Mouse (Mus musculus) hindbrain, postnatal 0 days (tissue): ENCODE measurements around the gene B4galt3. TPM values are rescaled to one million over a fixed set of nuclear protein-coding genes. Genes with fewer than 3 reads are reported as not detected.

ENCODE experiments used
- ATAC-seq: fragments of 200-750 bp; cut with Nextera tagmentation; 2 replicates; pipeline ENCODE4 v1.8.0; 2017; ENCODE audit warnings: mild to moderate bottlenecking, moderate TSS enrichment, moderate library complexity
- DNase-seq: peaks from one replicate; pipeline ENCODE4 v3.0.0-alpha.2; 2015; ENCODE audit warnings: low spot score
- H3K27ac ChIP-seq: fragments of 300-500 bp; sonication (generic); 2 replicates; pipeline ENCODE4 v1.5.1; 2014; ENCODE audit warnings: mild to moderate bottlenecking
- H3K27me3 ChIP-seq: fragments of 300-500 bp; sonication (generic); 2 replicates; pipeline ENCODE4 v1.6.1; 2014; ENCODE audit warnings: low read length, mixed read lengths; ENCODE audit not compliant: insufficient read depth
- H3K36me3 ChIP-seq: fragments of 300-500 bp; sonication (generic); 2 replicates; pipeline ENCODE4 v1.6.1; 2014; ENCODE audit warnings: low read length, mixed read lengths; ENCODE audit not compliant: insufficient read depth
- H3K4me1 ChIP-seq: fragments of 300-500 bp; sonication (generic); 2 replicates; pipeline ENCODE4 v1.6.1; 2014; ENCODE audit warnings: antibody characterized with exemption, low read length, mixed read lengths; ENCODE audit not compliant: insufficient read depth
- H3K4me2 ChIP-seq: fragments of 300-500 bp; sonication (generic); 2 replicates; pipeline ENCODE4 v1.6.1; 2014; ENCODE audit warnings: low read depth, mild to moderate bottlenecking, low read length, moderate library complexity, mixed read lengths
- H3K4me3 ChIP-seq: fragments of 300-500 bp; sonication (generic); 2 replicates; pipeline ENCODE4 v1.5.1; 2014; ENCODE audit warnings: low read length
- H3K9ac ChIP-seq: fragments of 300-500 bp; sonication (generic); replicated peaks from 2 replicates; pipeline ENCODE4 v1.6.1; 2014; ENCODE audit warnings: mild to moderate bottlenecking, low read length, moderate library complexity, mixed read lengths
- H3K9me3 ChIP-seq: fragments of 300-500 bp; sonication (generic); 2 replicates; pipeline ENCODE4 v1.6.1; 2016; ENCODE audit warnings: low read length, mixed read lengths
- CTCF ChIP-seq: IDR thresholded peaks from 2 replicates; pipeline ENCODE4 v1.5.1; 2016; ENCODE audit warnings: antibody characterized with exemption, control low read depth, low read depth
- WGBS: fragments of 180-500 bp; shearing (Covaris S2); extraction: QIAGEN DNeasy Blood & Tissue Kit; methylation state at CpG from one replicate; pipeline ENCODE4 v1.1.7; 2014; 5-methylcytosine and 5-hydroxymethylcytosine counted together
- polyA plus RNA-seq: library from polyadenylated mRNA; unstranded; fragments of >200 nt; fragmentation: Nextera tagmentation; extraction: Ambion mirVana; gene quantifications from 2 replicates; pipeline ENCODE4 v1.2.1, GENCODE M21; 2015
- total RNA-seq: library from RNA; depleted of rRNA; stranded (reverse); fragments of >200 nt; gene quantifications from 2 replicates; pipeline ENCODE4 v1.2.3, GENCODE M21; 2014

Gene B4galt3
- total and polyA plus RNA-seq, 2 experiments from 2014 or later: 80.5 to 91.9 TPM

GRCm38 (mm10) chr1:171223796-171224195, 46.3 kb upstream of the B4galt3 start:
- Histone ChIP-seq H3K4me3 (no peak overlapping the region), H3K4me2 (no peak overlapping the region), H3K27me3 (no peaks in the 10 kb centered on the region), H3K4me1 (peaks cover 7% of the 10 kb centered on the region; the same call in 1 of the 2 replicates), H3K9ac (no peak overlapping the region), H3K36me3 (peaks cover 12% of the 10 kb centered on the region; the same call in 1 of the 2 replicates), H3K9me3 (no peaks in the 10 kb centered on the region), H3K27ac (no peak overlapping the region)
- no peak for DNase-seq
- no peak for TF ChIP-seq CTCF
- 95% methylated on average over 2 of the region's 2 CpGs for WGBS
- no peak for ATAC-seq

DNA sequence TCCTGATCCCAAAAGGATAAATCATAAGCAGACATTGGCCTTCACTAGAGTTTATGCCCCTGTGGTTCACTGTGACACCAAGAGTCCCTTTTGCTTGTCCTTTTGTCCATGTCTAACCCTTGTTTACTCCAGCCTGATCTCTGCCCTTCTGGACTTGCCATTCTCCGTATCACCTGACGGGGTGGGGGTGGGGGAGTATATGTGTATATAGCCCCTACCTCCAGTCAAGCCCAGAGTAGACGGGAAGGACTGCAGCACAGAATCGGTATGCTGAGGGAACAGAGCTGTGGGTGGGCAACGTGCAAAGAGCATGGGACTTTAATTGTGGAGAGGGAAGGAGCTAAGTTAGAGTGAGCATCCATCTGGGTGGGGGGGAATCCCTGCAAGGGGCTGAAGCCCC, 45.3 kb upstream of the B4galt3 start, which contains the start of gene Apoa2:
Apoa2 (plus strand) TSS at position 198 of the 400 bp plus-strand sequence.
- TF ChIP-seq CTCF: no peak
- Histone ChIP-seq H3K9ac (no peak within 1 kb of the TSS), H3K4me3 (no peak within 1 kb of the TSS), H3K36me3 (peaks cover 2% of the 10 kb centered on the region; the same call in 1 of the 2 replicates), H3K27me3 (no peaks in the 10 kb centered on the region), H3K9me3 (no peaks in the 10 kb centered on the region), H3K4me1 (peaks cover 7% of the 10 kb centered on the region; the same call in 1 of the 2 replicates), H3K27ac (no peak within 1 kb of the TSS), H3K4me2 (no peak within 1 kb of the TSS)
- DNase-seq (no peak), ATAC-seq (no peak)
- 82% methylated on average over 5 of the region's 5 CpGs for WGBS

GRCm38 (mm10) chr1:171226780-171227179, 43.3 kb upstream of the B4galt3 start:
- Histone ChIP-seq H3K9me3 (no peaks in the 10 kb centered on the region), H3K4me1 (no peaks in the 10 kb centered on the region), H3K9ac (no peak overlapping the region), H3K27ac (no peak overlapping the region), H3K36me3 (no peaks in the 10 kb centered on the region), H3K4me3 (no peak overlapping the region), H3K4me2 (no peak overlapping the region), H3K27me3 (no peaks in the 10 kb centered on the region)
- TF ChIP-seq CTCF: no peak
- DNase-seq (no peak), ATAC-seq (no peak)
- 48% methylated on average over 4 of the region's 4 CpGs for WGBS

DNA sequence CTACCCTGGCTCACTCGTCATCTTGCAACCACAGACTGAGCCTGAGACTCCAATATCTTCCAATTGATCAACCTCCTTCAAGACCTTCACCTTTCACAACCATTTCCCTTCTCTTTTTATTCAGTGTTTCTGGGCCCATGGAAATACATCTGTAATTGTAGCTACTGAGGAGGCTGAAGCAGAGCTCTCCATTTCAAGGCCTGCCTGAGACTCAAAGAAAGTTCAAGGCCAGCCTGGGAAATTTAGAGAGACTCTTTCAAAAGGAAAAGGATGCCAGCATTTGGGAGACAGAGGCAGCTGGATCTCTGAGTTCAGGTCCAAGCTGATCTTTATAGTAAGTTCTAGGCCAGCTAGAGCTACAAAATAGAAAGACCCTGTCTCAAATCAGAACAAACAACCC, 42.2 kb upstream of the B4galt3 start:
- DNase-seq: no peak
- Histone ChIP-seq H3K9me3 (no peaks in the 10 kb centered on the region), H3K4me1 (no peaks in the 10 kb centered on the region), H3K4me2 (no peak overlapping the region), H3K4me3 (no peak overlapping the region), H3K36me3 (no peaks in the 10 kb centered on the region), H3K27me3 (no peaks in the 10 kb centered on the region), H3K27ac (no peak overlapping the region), H3K9ac (no peak overlapping the region)
- ATAC-seq: no peak
- no peak for TF ChIP-seq CTCF
- WGBS: 88% methylated on average over 1 of the region's 1 CpGs

- Histone ChIP-seq H3K36me3 (peaks cover 7% of the 10 kb centered on the region), H3K4me1 (no peaks in the 10 kb centered on the region), H3K4me3 (no peak overlapping the region), H3K27me3 (no peaks in the 10 kb centered on the region), H3K9me3 (no peaks in the 10 kb centered on the region), H3K4me2 (no peak overlapping the region), H3K27ac (no peak overlapping the region), H3K9ac (no peak overlapping the region)
- WGBS: 63% methylated on average over 6 of the region's 6 CpGs
- TF ChIP-seq CTCF: no peak
- ATAC-seq: no peak
- no peak for DNase-seq
Measured at GRCm38 (mm10) chr1:171229750-171230149, 40.4 kb upstream of the B4galt3 start.

- ATAC-seq: no peak
- WGBS: 64% methylated on average over 3 of the region's 3 CpGs
- no peak for DNase-seq
- no peak overlapping the region for H3K27ac ChIP-seq
- no peak for TF ChIP-seq CTCF
- H3K36me3 ChIP-seq: peaks cover 11% of the 10 kb centered on the region
- no peak overlapping the region for H3K4me2 ChIP-seq
- no peaks in the 10 kb centered on the region for H3K27me3 ChIP-seq
- H3K4me1 ChIP-seq: no peaks in the 10 kb centered on the region
- no peaks in the 10 kb centered on the region for H3K9me3 ChIP-seq
- H3K4me3 ChIP-seq: no peak overlapping the region
- no peak overlapping the region for H3K9ac ChIP-seq
Measured at GRCm38 (mm10) chr1:171230215-171230614, 39.9 kb upstream of the B4galt3 start.

DNA sequence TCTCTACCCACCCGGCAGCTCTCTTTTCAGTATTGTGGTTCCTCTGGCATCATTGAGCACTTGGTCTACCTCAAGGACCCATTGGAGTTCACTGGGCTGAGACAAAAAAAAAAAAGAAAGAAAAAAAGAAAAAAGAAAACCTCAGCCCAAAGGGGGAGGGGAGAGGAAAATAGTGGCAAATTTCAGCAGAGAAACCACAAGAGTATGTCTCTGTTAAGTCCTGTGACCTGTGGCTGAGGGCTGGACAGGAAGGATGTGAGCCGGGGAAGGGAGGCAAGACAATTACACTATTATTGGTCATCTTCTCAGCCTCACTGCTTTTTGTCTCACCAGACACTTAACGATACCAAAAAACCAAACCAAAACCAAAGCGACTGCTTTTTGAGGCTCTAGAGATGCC, 38.3 kb upstream of the B4galt3 start:
- WGBS: 79% methylated on average over 4 of the region's 4 CpGs
- no peak for DNase-seq
- H3K4me3 ChIP-seq: no peak overlapping the region
- no peak overlapping the region for H3K9ac ChIP-seq
- H3K27ac ChIP-seq: no peak overlapping the region
- ATAC-seq: no peak
- H3K9me3 ChIP-seq: no peaks in the 10 kb centered on the region
- TF ChIP-seq CTCF: no peak
- H3K36me3 ChIP-seq: peaks cover 22% of the 10 kb centered on the region
- H3K4me1 ChIP-seq: no peaks in the 10 kb centered on the region
- no peaks in the 10 kb centered on the region for H3K27me3 ChIP-seq
- no peak overlapping the region for H3K4me2 ChIP-seq
